Mouse (Mus musculus) embryo, embryonic 11 days (tissue): ENCODE measurements around the gene Trim75.
"Not testable (repeated sequence)": the region's sequence is repeated elsewhere in the genome, so short reads cannot be mapped to it uniquely, and the experiment has no call there.

Experiments
- DNase-seq: peaks from one replicate; pipeline ENCODE4 v3.0.0-alpha.2; 2015

Trim75 gene

DNA sequence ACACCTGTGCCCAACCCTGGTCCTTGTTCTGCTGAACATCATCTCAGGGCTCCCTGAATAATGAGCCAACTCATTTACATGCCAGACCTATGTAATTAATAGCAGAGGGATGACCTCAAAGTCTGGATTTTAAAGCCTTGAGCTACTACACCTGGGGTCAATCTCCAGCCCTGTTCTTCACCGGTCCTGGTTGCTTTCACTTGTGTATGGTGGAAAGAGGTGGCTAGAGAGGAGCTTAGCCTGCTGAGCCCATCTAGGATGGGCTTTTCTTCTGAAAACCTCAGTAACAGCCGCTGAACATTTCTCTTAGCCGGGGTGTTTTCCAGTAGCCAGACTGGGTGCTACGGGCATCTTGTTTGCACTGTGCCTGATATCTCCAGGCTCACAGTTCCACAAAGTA lies at the start of gene Trim75:
Trim75 (minus strand) TSS at position 101 of the 400 bp plus-strand sequence.
- no peak for DNase-seq

DNA sequence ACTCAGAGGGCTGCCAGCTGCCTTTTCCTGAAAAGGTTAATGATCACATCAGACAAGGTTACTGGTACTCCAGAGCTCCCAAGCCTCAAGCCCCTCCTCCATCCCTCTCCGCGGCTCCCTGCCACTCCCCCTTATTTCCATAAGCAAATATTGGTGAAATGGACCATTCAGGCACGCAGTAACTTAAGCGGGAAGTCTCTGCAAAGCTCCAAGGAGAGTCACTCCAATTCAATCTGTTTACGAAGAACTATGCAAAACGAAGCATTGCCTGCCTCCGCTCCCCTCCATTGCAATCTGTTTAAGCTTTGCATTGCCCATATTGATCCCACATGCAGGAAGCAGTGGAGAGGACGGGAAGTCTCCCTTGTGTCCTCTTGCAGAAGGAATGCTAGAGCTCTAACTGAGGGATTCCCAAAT lies 49.5 kb upstream of the Trim75 start, which contains the start of gene Apela:
Apela (minus strand) TSS at position 220 of the 417 bp plus-strand sequence.
- peak; percentile 85 for DNase-seq

DNA sequence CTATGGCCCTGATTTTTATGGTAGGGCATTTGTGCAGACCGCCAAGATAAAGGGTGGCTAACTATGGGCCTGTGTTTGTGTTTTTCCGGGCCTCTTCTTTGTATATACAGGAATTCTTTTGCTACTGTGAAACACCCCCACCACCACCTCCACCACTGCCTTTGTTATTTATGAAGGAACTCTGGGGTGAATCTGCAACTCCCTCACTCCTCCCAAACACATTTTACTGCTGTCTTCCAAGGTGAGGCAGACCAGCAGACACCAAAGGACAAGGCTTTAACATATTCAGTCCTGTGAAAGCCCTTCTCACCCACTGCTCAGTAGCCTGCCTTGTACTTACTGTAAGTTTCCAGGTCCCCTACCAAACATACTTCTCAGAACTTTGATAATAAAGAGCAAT lies 46.5 kb upstream of the Trim75 start:
- DNase-seq = no peak

DNA sequence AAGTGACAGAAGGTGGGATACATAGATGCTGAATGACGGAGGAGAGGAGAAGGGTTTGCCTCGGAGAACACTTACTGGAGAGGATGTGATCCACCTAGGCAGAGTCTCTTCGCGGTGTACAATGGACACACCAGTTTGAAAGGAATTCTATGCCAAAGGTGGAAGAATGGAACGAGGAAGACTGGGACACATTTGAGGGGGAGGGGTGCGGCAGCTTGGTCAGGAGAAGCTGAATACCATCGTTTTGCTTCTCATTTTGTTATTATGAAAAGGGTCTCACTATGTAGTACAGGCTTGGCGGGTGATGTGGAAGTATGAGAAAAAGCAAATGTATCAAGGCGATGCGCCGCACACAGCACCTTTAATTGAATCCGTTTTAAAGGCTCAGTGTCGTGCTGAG lies 45.4 kb upstream of the Trim75 start:
- no peak for DNase-seq

DNA sequence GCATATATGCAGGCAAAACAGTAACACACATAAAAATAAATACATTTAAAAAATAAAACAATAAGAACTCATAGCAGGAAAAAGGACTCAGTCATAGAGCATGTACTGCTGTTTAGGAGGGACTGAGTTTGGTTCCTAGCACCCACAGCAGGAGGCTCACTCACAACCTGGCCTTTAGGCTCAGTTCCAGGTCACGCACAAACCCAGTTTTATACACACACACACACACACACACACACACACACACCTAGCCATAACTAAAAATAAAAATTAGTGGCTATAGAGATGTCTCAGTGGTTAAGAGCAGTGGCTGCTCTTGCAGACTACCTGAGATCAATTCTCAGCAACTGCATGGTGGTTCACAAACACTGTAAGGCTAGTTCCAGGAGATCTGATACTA lies 44.5 kb upstream of the Trim75 start:
- DNase-seq = no peak

DNA sequence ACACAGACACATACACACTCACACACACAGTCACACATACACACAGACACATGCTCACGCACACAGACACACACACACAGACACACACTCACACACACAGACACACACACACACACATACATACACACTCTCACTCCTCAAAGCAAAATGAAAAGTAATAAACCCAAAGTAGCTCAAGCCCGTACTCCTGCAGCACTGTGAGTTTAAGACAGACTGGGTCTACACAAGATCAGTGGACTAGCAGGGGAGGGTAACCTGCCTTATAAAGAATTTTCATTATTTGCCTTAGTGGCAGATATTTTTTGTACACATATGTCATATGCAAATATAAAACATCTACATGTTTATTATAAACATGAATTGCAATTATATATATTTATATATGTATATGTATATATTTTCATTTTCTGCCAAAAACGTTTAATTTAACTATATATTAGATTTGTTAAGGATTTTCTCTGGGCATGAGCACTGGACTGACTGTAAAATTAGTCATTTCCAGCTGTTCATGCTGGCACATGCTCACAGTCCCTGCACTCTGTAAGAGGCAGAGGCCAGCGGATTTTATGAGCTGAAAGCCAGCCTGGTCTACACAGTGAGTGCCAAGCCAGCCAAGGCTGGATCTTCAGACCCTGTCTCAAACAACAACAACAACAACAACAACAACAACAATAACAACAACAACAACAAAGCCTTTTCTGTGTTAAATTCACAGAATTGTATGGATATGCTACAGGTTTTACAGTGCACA lies 43.3 kb upstream of the Trim75 start:
- no peak for DNase-seq

DNA sequence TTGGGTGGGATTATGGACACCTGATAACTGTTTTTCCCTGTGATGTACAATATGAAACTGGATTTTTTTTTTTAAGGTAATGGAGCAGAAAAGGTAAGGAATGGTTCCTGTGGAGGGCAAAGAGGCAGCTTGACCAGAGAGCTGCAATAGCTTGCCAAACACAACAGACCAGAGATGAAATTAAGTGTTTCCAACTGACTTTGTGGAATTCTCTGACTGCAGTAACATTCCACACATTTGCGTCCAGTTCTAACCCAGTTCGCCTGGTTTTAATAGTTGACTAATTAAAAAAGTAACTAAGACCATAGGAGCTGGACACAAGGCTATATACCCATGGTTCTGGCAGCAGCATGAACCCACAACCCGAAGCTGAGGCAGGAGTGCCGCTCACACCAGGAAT lies 42.1 kb upstream of the Trim75 start:
- no peak for DNase-seq

DNA sequence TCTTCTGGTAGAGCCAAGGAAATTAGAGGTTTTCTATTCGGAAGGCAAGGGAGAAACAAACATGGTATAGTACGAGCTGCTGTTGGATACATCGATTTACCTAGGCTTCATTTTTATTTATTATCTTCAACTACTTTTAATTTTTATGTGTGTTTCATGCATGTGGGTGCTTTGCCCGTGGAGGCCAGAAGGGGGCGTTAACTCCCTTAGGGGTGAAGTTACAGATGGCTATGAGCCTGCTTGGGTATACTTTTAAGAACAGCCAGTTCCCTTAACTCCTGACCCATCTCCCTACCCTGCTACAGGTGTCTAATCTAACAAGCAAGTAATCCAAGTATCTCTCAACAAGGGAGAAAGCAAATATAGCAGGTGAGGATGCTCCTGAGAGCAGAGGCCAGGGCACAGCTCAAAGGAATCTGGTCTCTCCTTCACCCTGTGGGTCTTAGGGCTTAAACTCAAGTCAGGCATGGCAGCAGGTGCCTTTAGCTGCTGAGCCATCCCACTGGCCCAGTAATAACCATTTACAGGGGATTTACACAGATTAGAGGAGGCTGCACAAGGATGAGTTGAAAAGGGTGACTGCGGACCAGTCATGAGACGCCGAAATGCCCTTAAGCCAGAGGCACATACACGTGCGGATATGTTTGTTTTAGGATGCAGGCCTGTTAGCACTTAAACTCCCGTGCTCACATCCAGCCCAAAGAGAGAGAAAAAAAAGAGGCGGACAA lies 41.5 kb upstream of the Trim75 start:
- no peak for DNase-seq

DNA sequence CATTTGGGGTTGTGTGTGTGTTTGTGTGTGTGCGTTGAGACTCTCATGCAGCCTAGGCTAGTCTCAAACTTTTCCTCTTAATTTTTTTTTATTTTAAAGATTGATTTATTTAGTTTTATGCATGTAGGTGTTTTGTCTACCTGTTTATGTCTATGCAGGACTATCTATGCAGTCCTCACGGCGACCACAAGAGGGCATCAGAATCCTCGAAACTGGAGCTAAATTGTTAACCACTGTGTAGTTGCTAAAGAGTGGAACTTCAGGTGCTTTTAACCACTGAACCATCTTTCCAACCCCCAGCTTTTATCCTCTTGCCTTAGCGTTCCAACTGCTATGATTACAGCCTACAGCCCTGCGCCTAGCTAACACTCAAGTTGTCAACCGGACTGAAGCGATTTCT lies 34.9 kb upstream of the Trim75 start:
- DNase-seq = peak; percentile 43

DNA sequence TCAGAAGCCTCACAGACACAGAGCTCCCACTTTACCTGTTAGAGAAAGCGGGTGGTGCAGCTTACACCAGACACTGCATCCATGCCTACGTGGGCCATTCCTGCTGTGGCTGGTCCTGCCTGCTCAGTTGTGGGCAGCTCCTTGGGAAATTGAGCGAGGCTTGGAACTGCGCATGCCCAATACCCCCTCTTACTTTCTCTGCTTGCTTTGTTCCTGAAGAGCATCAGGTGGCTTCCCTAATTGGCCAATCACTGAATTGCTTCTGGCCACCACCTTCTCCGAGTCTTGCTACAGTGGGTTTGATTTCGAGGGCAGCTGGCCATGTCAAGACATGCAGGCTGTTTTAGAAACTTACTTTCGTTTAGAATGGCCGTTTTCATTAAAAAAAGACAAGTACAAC lies 30.8 kb upstream of the Trim75 start, which contains the start of the genes Trim61 and Trim60:
Trim61 (minus strand) TSS at position 101 of the 400 bp plus-strand sequence.
Trim60 (minus strand) TSS at position 162 of the 400 bp plus-strand sequence.
- DNase-seq = no peak

DNA sequence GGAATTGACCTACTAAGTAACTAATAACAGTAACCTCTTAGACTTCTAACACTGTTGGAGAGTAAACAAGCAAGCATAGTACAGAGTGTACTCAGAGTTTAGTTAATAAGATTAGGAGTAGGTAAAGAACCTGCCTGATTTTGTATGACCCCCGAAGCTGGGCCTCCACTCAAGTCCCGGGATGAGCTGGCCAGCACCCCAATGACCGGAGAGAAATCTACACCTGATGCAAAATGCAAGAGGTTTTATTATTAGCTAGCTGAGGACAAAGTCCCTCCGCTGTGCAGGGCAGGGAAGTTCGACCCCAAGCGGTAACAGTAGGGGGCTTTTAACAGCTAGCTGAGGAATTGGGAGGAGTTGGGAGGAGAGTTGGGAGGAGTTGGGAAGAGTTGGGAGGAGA lies 20.0 kb upstream of the Trim75 start:
- DNase-seq = not testable (repeated sequence)

DNA sequence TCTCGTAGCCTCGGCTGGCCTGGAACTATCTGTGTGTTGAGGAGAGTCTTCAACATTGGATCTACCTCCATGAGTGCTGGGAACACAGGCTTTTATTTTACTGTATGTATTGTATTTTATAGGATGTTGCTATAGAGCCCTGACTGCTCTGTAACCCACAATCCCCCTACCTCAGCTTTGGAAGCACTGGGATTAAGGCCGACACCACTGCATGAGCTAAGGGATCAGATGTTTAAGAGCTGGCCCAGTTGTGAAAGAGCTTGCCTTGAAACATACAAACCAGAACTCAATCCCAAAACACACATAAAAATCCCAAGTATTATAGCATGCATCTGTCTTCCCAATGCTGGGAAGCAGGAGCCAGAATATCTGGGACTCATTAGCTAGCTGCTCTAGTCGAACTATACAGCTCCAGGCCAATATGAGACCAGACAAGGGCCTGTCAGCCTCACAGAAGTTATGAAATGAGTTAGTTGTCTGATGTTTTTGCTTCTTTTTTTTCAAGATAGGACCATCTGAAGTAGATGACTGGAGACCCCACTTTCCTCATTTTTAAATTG lies 11.3 kb upstream of the Trim75 start:
- DNase-seq = no peak

DNA sequence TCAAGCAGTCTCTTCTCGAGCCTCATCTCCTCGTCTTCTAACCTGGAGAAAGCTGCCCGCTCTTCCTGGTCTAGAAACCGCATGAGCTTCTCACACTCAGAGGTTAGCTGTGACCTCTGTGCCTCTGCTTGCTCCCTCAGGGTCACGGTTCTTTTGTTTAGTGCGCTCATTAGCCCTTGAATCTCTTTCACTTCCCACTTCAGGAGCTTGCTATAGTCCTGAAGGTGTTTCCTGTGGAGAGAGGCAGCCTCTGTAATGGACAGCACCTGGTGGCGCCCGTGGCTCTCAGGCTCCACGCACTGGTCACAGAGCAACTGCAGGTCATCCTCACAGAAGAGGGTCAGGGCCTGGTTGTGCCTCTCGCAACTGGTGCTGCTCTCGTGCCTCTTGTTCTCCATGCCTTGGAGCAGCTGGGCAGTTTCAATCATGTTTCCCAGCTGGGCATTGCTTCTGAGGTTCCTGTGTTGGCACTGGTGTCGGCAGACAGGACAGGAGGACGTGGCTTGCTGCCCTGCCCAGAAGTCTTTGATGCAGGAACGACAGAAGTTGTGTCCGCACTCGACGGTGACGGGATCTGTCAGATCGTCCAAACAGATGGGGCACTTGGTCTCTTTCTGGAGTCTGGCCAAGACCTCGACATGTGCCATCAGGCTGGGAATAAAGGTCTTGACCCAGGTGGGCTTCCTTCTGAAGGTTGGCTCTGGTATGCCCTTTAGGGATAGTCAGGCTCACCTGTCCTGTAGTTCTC lies 4.3 kb downstream of the Trim75 start:
- no peak for DNase-seq

DNA sequence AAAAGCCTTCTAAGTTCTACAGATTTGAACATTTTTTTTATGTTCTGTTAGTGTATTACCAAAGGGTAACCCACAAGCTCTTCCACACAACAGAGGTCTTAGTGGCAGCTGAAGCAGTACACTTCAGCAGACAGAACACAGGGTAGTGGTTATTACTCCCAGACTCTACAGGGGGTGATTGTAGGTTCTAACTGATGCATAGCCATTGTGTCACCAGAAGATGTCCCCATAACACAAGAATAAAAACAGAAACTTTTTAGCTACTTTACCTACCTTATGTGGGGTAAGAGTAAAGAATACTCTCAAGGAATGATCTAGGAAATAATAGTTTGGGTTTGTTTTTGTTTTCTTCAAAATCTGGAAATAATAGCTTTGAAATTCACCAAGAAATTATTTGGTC lies 24.8 kb downstream of the Trim75 start:
- no peak for DNase-seq

DNA sequence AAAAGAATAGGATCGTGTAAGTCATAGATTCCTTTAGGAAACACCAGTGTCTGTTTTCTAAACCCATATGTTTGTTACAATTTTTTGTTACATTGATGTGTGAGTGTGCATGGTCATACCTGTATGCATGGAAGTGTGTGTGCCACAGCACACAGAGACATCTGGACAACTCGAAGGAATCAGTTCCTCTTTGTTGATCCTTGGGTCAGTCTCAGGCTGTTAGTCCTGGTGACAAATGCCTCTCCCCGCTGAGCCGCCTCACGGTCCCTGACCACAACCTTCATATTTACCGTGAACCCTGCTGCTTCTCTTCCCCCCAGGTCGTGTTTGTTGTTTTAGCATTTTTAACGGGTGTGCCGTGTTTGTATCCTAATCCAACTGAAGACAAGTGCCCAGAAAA lies 28.6 kb downstream of the Trim75 start:
- DNase-seq = no peak

DNA sequence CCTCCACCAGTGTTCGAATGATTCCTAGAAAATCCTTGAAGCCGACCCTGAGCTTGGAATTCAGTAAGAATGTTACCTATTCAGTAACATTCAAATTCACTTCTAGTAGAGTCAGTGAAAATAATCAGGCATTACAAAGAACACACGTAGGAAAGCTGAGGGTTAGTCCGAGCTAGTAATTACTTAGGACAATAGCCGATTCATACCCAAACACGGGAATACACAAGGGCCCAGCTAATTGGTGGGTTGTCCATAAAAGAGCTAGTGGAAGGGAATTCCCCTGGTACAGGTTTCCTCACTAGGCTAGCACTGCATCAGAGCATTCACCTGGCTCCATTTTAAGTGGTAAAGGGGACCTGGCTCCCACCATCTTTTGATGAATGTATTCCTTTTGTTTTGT lies 35.5 kb downstream of the Trim75 start:
- no peak for DNase-seq

DNA sequence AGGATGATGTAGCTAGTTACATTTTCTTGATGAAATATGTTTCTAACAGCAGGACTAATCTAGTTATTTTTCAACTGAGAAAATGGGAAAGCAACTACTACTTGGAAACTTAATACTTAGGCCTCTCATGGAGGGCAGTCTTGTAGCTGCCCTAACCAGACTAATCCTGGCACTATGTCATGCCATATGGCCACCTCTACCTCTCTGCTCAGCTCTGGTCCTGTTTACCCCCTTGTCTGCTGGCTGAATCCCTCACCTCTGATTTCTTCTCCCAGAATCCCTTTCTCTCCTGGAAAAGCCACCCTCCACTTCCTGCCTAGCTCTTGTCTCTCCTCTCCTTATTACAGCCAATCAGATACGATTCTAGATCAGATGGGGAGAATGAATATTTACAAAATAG lies 39.3 kb downstream of the Trim75 start:
- DNase-seq = no peak

DNA sequence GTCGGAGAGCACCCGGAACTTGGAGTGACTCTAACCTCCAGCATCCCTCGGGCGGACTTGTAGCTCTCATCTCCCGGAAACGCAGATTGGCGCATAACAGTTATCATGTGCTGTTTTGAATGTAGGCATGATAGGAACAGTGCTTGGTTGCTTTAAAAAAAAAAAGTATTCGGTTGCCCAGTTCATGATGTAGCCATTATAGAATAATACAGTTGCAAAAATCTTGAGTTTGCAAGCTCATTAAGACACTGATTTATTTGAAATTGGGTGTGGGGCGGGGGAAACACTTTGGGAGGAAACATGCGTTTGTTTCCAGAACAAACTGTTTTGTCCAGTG lies 40.0 kb downstream of the Trim75 start:
- no peak for DNase-seq

DNA sequence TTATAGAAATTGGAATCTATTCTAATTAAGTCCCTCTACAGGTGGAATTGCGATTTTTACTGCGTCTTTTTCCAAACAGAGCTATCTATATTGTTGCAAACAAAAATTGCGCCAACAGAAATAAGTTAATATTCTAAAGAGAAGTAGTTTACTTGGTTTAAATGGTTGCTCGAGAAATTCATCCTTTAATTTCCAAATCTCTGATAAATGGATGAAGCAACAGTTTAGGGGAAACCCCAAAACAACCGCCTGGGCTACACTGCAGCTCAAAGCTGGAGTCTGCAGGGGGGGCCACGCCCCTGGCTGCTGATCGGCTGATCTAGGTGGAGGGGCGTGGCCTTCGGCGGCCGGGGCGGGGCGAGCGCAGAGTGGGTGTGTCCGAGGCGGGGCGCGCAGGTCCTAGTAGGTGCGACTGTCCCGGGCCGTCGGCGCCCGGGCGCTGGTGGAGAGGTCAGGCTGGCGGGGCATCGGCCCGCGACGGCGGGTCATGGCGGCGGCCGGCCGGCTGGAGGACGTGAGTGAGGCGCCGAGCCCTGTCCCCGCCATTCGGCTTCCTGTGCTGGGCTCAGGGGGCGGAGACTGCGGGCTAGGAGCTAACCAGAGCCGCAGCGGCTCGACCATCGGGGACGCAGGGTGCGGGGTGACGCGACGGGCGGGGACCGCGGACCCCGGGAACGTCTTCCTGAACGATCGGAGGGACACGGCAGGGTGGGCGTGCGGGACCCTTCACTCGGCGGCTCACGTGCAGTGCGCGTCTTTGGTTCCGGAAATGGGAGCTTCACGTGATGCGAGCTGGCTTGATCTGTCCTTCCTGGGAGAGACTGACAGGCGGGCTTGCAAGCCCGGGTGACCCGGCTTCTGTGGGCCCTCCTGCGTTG lies 40.6 kb downstream of the Trim75 start, which contains the start of gene Tmem192:
Tmem192 (plus strand) TSS at position 366 of the 878 bp plus-strand sequence.
- peak; percentile 92 for DNase-seq

DNA sequence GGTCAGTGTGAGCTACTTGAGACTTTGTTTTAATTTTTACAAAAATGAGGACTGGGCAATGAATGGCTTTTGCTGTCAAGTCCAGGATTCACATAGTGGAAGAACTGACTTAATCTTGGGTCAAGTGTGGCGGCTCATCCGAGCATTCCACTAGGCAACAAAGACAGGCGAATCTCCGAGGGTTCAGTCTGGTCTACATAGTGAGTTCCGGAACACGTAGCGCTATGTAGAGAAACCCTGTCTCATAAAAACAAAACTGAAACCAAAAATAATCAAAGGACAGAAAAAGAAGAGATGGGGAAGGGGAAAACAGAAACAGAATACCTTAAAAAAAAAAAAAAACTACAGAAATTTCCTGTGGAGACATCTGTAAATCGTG lies 41.2 kb downstream of the Trim75 start:
- DNase-seq = no peak

DNA sequence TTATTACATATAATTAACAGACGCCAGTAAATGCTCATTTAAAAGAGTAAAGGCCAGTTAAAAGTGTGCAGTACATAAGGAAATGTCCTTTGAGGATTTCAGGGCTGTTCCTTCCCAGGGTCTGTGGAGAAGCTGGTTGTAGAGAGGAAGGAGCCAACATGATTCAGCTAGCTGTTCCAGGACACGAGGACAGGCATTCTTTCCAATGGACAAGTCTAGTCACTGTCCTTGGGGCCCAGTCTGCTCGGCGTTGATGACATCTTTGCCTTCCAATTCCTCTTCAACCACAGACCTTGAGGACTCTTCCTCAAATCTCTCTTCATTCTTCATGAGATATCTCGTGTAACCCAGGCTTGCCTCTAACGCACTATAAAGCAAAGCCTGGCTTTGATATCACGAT lies 42.0 kb downstream of the Trim75 start:
- DNase-seq = no peak

DNA sequence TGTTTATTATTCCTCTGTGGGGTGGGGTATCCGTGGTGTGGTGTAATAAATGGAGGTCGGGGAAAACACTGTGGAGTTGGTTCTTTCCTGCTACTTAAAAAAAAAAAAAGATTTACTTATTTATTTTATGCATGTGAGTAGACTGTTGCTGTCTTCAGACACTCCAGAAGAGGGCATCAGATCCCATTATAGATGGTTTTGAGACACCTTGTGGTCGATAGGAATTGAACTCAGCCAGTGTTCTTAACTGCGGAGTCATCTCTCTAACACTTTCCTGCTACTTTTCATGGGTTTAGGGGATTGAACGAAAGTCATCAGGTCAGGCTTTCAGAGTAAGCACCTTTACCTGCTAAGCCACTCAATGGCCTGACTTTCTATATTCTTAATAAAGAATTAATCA lies 42.8 kb downstream of the Trim75 start:
- no peak for DNase-seq
